ENCODE assay signal across 8 mouse cellular contexts in the genomic region with DNA sequence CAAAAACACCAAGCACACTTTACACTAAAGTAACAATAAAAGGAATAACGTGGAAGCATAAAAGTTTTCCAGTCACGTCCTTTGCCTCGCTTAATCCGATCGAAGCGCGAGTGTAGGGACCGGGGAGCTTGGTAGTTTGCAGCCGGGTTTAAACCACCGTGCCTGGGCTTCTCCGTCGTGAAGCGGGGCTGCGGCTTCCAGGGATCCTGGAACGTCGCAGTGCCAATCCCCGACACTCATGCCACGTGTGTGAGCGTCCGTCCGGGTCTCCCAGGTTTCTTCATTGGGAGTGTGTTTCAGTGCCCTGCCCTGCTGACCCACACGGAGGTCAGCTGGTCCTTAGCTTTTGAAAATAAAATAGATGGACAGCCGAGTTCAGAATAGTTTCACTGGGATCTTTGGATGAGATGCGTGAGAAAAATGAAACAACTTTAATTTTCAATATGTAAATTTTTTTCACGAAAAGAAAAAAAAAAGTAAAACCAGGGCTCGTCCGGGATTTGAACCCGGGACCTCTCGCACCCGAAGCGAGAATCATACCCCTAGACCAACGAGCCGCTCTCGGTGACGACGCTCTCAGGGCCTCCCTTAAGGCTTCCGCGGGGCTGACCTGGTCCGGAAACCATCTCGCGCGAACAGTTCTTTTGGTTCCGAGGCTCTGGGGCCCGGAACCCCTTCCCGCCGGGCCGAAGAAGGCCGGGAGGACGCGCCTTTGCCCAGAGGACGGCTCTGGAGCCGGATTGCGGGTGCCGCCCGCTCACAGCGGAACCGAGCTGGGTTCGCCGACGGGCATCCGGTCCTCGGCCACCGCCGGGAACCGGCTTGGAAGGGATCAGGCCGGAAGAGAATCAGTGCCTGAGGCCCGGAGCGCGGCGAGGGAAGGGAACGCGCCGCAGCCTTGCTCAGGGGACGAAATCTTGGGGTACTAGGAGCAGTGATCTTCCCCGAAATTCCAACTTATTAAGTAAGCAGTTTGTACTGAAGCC. TPM values are rescaled to one million over a fixed set of nuclear protein-coding genes. Genes with fewer than 3 reads are reported as not detected.
DNase-seq lines count a peak whose midpoint lies in the region; ATAC-seq and TF ChIP-seq lines count a peak whose summit lies in the region.

No protein-coding gene starts in this region.

- no peak for TF ChIP-seq CTCF in kidney, postnatal 0 days (IDR thresholded peaks at IDR 0.05; ENCODE audit: low read depth)

- under 1% methylated on average over 75 of the region's 75 CpGs for WGBS in heart, embryonic 13.5 days
- WGBS in kidney, postnatal 0 days = under 1% methylated on average over 75 of the region's 75 CpGs
- under 1% methylated on average over 75 of the region's 75 CpGs for WGBS in liver, embryonic 11.5 days

- H3ac ChIP-seq in myocyte (ENCODE audit: control insufficient read depth, insufficient read length) = peak overlapping the region; percentile 59

- H3K4me3 ChIP-seq in brown adipose tissue, adult 24 weeks (ENCODE audit: insufficient read depth, low read depth, low read length) = peak overlapping the region; percentile 97
- peak overlapping the region; percentile 82 for H3K4me3 ChIP-seq in heart, embryonic 13.5 days
- peak overlapping the region; percentile 86 for H3K4me3 ChIP-seq in kidney, postnatal 0 days (replicated peaks; ENCODE audit: low read depth, low read length)
- peak overlapping the region; percentile 81 for H3K4me3 ChIP-seq in liver, embryonic 11.5 days (ENCODE audit: low read depth, low read length)
- peak overlapping the region; percentile 80 for H3K4me3 ChIP-seq in myocyte

- no peaks in the 10 kb centered on the region for H3K79me2 ChIP-seq in myocyte (ENCODE audit: control insufficient read depth, insufficient read depth)

- TF ChIP-seq POLR2A in myocyte (IDR thresholded peaks at IDR 0.05; ENCODE audit: insufficient read length, low read depth) = no peak

- H3K9ac ChIP-seq in heart, embryonic 13.5 days = peak overlapping the region; percentile 90
- peak overlapping the region; percentile 91 for H3K9ac ChIP-seq in kidney, postnatal 0 days (ENCODE audit: low read depth, low read length)
- H3K9ac ChIP-seq in liver, embryonic 11.5 days (ENCODE audit: low read depth, low read length) = peak overlapping the region; percentile 81

- H3K27ac ChIP-seq in brown adipose tissue, adult 24 weeks (replicated peaks; ENCODE audit: low read depth, low read length) = peak overlapping the region; percentile 96
- peak overlapping the region; percentile 92 for H3K27ac ChIP-seq in heart, embryonic 13.5 days (replicated peaks)
- H3K27ac ChIP-seq in kidney, postnatal 0 days = peak overlapping the region; percentile 98
- peak overlapping the region; percentile 74 for H3K27ac ChIP-seq in liver, embryonic 11.5 days (ENCODE audit: low read depth, low read length)

- H3K9me3 ChIP-seq in heart, embryonic 13.5 days = no peaks in the 10 kb centered on the region
- no peaks in the 10 kb centered on the region for H3K9me3 ChIP-seq in kidney, postnatal 0 days (replicated peaks; ENCODE audit: low read length)
- no peaks in the 10 kb centered on the region for H3K9me3 ChIP-seq in liver, embryonic 11.5 days (ENCODE audit: control insufficient read depth, low read length)

- H3K4me1 ChIP-seq in brown adipose tissue, adult 24 weeks (ENCODE audit: control insufficient read depth, insufficient read depth, insufficient read length, low read length) = no peaks in the 10 kb centered on the region
- H3K4me1 ChIP-seq in heart, embryonic 13.5 days = peaks cover 31% of the 10 kb centered on the region
- no peaks in the 10 kb centered on the region for H3K4me1 ChIP-seq in kidney, postnatal 0 days (replicated peaks; ENCODE audit: insufficient read depth, low read length)
- peaks cover 4% of the 10 kb centered on the region; the same call in 1 of the 2 replicates for H3K4me1 ChIP-seq in liver, embryonic 11.5 days (replicated peaks; ENCODE audit: control insufficient read depth, insufficient read depth, low read length)

- H3K4me2 ChIP-seq in heart, embryonic 13.5 days = peak overlapping the region; percentile 78
- H3K4me2 ChIP-seq in kidney, postnatal 0 days (ENCODE audit: low read length) = peak overlapping the region; percentile 82
- peak overlapping the region; percentile 86 for H3K4me2 ChIP-seq in liver, embryonic 11.5 days
- peak overlapping the region; percentile 63 for H3K4me2 ChIP-seq in myocyte (ENCODE audit: low read depth)

- 0 out of 2 replicates have a peak, but pooled peaks cover under 1% of the 10 kb centered on the region for H3K36me3 ChIP-seq in heart, embryonic 13.5 days
- no peaks in the 10 kb centered on the region for H3K36me3 ChIP-seq in kidney, postnatal 0 days (ENCODE audit: insufficient read depth, low read length)
- no peaks in the 10 kb centered on the region for H3K36me3 ChIP-seq in liver, embryonic 11.5 days (ENCODE audit: control insufficient read depth, insufficient read depth, low read length)
- H3K36me3 ChIP-seq in myocyte (ENCODE audit: control insufficient read depth, insufficient read depth) = no peaks in the 10 kb centered on the region

- no peaks in the 10 kb centered on the region for H3K27me3 ChIP-seq in heart, embryonic 13.5 days (replicated peaks)
- H3K27me3 ChIP-seq in kidney, postnatal 0 days (ENCODE audit: insufficient read depth, low read length) = no peaks in the 10 kb centered on the region
- H3K27me3 ChIP-seq in liver, embryonic 11.5 days (replicated peaks; ENCODE audit: control insufficient read depth, insufficient read depth, low read length) = no peaks in the 10 kb centered on the region
- H3K27me3 ChIP-seq in myocyte (ENCODE audit: control insufficient read depth, insufficient read depth, insufficient read length) = no peaks in the 10 kb centered on the region

- ATAC-seq in erythroid progenitor cell, adult 5-6 weeks (replicated peaks; ENCODE audit: low FRiP score, poor library complexity, severe bottlenecking) = peak; percentile 69
- ATAC-seq in heart, embryonic 13.5 days (ENCODE audit: extremely low read depth, insufficient number of reproducible peaks, low FRiP score, low TSS enrichment) = peak; percentile 51
- ATAC-seq in kidney, postnatal 0 days (replicated peaks; ENCODE audit: low FRiP score, low read depth) = peak; percentile 83
- ATAC-seq in liver, embryonic 11.5 days (replicated peaks; ENCODE audit: low FRiP score) = peak; percentile 79

- DNase-seq in CD4-positive helper T cell, adult 2 months (ENCODE audit: low read depth, low spot score) = peak; percentile 89
- peak; percentile 84 for DNase-seq in kidney, postnatal 0 days (ENCODE audit: low spot score)
- DNase-seq in liver, embryonic 11.5 days (ENCODE audit: low spot score) = peak; percentile 93
- peak; percentile 88 to 98 for DNase-seq in spleen, postnatal 4 days (ENCODE audit: low spot score in 2 of 2)

TF ChIP-seq in myocyte, 11 proteins besides CTCF, POLR2A, EP300 and RAD21:
- TF ChIP-seq POLR2AphosphoS2 (IDR thresholded peaks at IDR 0.05; ENCODE audit: insufficient read length, low read depth) (peak; percentile 32), TCF12 (IDR thresholded peaks at IDR 0.05; ENCODE audit: insufficient read depth, poor library complexity, severe bottlenecking) (no peak), CEBPB (IDR thresholded peaks at IDR 0.05; ENCODE audit: insufficient read depth, poor library complexity, severe bottlenecking) (peak; percentile 19; the same call in 1 of the 2 replicates)

RNA-seq across cellular contexts. Expression of a gene that starts 7.7 kb away (rescaled TPM):
- polyA plus RNA-seq in brown adipose tissue, adult 24 weeks (2012; ENCODE audit: insufficient read depth, insufficient read length, missing spikeins) = 3.4 and 7.4 TPM in 2 replicates
- total RNA-seq in erythroid progenitor cell, adult 5-6 weeks (2015; ENCODE audit: low replicate concordance) = 2.9 and 31.0 TPM in 2 replicates
- total RNA-seq in erythroid progenitor cell, adult 5-6 weeks (2017; ENCODE audit: low replicate concordance) = 3.0 TPM in 1 of 2 replicates, not detected in the other
- polyA plus RNA-seq in heart, embryonic 13.5 days (2015; fragmentation: Nextera tagmentation; extraction: Ambion mirVana) = 106 and 116 TPM in 2 replicates
- 186 and 191 TPM in 2 replicates for polyA plus RNA-seq in kidney, postnatal 0 days (2015; fragmentation: Nextera tagmentation; extraction: Ambion mirVana)
- polyA plus RNA-seq in liver, embryonic 11.5 days (2014; fragmentation: Nextera tagmentation; extraction: Ambion mirVana) = 85.7 and 89.5 TPM in 2 replicates
- polyA plus RNA-seq in myocyte (2012; fragmentation: generic; extraction: Trizol) = 11.8 TPM

Comparison
In these comparisons a context has a peak if more than half of its experiments do, and no peak if none do; other contexts are left out.
1. Peak in every context shown above with its lines: DNase-seq, ATAC-seq, H3K4me3 ChIP-seq and H3K27ac ChIP-seq.